Mouse (Mus musculus) lung, postnatal 0 days (tissue): ENCODE data around the gene Cav2. TPM values are rescaled to one million over a fixed set of nuclear protein-coding genes. Genes with fewer than 3 reads are reported as not detected.

Experiments
- ATAC-seq: fragments of 200-750 bp; cut with Nextera tagmentation; 2 replicates; pipeline ENCODE4 v1.8.0; 2017; ENCODE audit warnings: moderate library complexity
- DNase-seq: peaks from one replicate; pipeline ENCODE4 v3.0.0-alpha.2; 2016; ENCODE audit warnings: low spot score
- H3K27ac ChIP-seq: fragments of 300-500 bp; sonication (generic); 2 replicates; pipeline ENCODE4 v1.5.1; 2014; ENCODE audit warnings: antibody characterized with exemption, mild to moderate bottlenecking, low read length, mixed read lengths
- H3K27me3 ChIP-seq: fragments of 300-500 bp; sonication (generic); replicated peaks from 2 replicates; pipeline ENCODE4 v1.6.1; 2014; ENCODE audit warnings: low read length, mixed read lengths; ENCODE audit not compliant: insufficient read depth
- H3K36me3 ChIP-seq: fragments of 300-500 bp; sonication (generic); 2 replicates; pipeline ENCODE4 v1.6.1; 2014; ENCODE audit warnings: low read length, mixed read lengths; ENCODE audit not compliant: insufficient read depth
- H3K4me1 ChIP-seq: fragments of 300-500 bp; sonication (generic); 2 replicates; pipeline ENCODE4 v1.6.1; 2014; ENCODE audit warnings: antibody characterized with exemption, low read depth, low read length, mixed read lengths; ENCODE audit not compliant: insufficient read depth
- H3K4me2 ChIP-seq: fragments of 300-500 bp; sonication (generic); replicated peaks from 2 replicates; pipeline ENCODE4 v1.6.1; 2014; ENCODE audit warnings: low read depth, mild to moderate bottlenecking, low read length, moderate library complexity, mixed read lengths
- H3K4me3 ChIP-seq: fragments of 300-500 bp; sonication (generic); 2 replicates; pipeline ENCODE4 v1.5.1; 2014; ENCODE audit warnings: low read depth, low read length
- H3K9ac ChIP-seq: fragments of 300-500 bp; sonication (generic); replicated peaks from 2 replicates; pipeline ENCODE4 v1.6.1; 2014; ENCODE audit warnings: low read depth, mild to moderate bottlenecking
- H3K9me3 ChIP-seq: fragments of 300-500 bp; sonication (generic); 2 replicates; pipeline ENCODE4 v1.6.1; 2016; ENCODE audit warnings: low read length, mixed read lengths
- CTCF ChIP-seq: IDR thresholded peaks from 2 replicates; pipeline ENCODE4 v1.5.1; 2016; ENCODE audit warnings: antibody characterized with exemption, mild to moderate bottlenecking
- EP300 ChIP-seq: IDR thresholded peaks from 2 replicates; pipeline ENCODE4 v1.6.1; 2016; ENCODE audit warnings: antibody characterized with exemption, mild to moderate bottlenecking, control low read depth
- WGBS: fragments of 180-500 bp; shearing (Covaris S2); extraction: QIAGEN DNeasy Blood & Tissue Kit; methylation state at CpG from one replicate; pipeline ENCODE4 v1.1.7; 2014; 5-methylcytosine and 5-hydroxymethylcytosine counted together
- polyA plus RNA-seq: library from polyadenylated mRNA; unstranded; fragments of >200 nt; fragmentation: Nextera tagmentation; extraction: Ambion mirVana; gene quantifications from 2 replicates; pipeline ENCODE4 v1.2.1, GENCODE M21; 2015

Gene Cav2
- polyA plus RNA-seq, 1 experiment from 2014 or later, result 318 TPM

DNA sequence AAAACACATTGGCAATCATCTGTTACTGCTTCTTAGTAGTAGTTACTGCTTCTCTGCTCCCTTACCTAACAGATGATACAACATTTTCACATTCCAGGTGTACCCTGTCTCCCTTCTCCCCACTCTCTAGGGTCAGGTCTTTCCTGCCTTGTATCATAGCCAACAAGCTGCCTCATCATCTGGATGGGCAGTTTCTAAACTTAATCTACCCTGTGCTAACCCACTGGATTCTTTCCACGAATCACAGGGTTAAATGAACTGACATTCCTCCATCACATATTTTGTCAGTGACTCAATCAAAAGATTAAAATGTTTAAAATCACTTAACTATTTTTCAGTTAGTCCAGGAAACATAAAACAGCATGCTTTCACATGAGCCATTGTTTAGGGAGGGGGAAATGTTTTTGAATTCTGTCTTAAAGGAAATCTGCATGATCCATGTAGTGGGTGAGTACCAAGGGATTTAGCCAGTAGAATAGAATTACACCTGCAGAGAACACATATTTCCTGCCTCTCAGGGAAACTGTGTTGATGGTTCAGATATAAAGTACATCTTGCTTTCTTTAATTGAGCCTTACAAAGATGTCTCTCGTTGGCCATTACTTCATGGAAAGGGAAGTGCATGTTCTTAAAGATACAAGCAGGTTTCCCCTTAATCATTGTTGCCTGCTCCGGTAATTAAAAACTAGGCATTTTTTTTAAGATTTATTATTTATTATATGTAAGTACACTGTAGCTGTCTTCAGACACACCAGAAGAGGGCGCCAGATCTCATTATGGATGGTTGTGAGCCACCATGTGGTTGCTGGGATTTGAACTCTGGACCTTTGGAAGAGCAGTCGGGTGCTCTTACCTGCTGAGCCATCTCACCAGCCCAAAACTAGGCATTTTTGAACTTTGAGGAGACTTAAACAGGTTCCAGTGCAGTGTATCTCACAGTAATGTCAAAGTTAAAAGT is 34.0 kb downstream of the Cav2 start:
- no peak for DNase-seq
- peaks cover 12% of the 10 kb centered on the region; the same call in 1 of the 2 replicates for H3K4me1 ChIP-seq
- H3K27ac ChIP-seq, result no peak overlapping the region
- H3K27me3 ChIP-seq, result no peaks in the 10 kb centered on the region
- 68% methylated on average over 5 of the region's 5 CpGs for WGBS
- no peak for ATAC-seq
- no peak overlapping the region for H3K4me3 ChIP-seq
- no peaks in the 10 kb centered on the region; the same call in 1 of the 2 replicates for H3K36me3 ChIP-seq
- TF ChIP-seq CTCF (no peak), EP300 (no peak)
- 0 out of 2 replicates have a peak overlapping the region, but pooled peaks have one; percentile 12 for H3K4me2 ChIP-seq
- no peak overlapping the region for H3K9ac ChIP-seq
- no peaks in the 10 kb centered on the region for H3K9me3 ChIP-seq

DNA sequence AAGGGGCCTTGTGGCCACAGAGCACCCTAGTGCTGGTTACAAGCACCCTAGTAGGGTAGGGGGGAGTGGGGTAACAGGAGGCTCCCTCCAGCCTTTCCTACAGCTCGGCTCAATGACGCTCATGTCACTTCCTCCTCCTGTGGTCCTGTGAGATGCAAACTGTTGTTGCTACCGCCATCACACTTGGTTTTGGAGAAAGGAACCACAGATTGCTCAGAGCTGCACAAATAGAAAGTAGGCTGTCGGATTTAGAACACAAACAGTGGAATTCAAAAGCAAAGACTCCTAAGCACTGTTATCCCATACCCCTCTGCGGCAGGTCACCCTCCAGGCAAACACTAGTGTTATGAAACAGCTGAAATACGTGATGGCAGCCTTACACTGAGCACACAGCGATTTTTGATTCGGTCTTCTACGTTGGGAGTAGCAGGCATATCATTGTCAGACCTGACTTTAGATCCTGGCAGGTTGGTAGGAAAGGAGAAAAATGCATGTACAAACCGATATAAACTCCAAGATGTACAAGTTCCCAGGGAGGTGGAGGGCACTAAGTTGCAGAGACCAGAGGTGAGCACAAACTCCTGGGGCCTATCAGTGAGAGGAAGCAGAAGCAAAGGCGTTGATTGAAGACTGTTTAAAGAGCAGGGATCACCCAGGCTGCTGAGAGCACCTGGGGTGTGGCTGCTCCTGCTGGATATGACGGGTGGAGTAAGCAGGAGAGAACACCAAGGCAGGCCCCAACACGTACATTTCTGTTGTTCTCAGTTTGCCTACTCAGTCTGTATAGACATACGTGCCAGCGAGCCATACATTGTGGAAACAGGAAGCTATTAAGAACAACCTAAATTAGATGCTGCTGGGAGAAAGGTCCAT is 35.5 kb downstream of the Cav2 start:
- Histone ChIP-seq H3K9ac (no peak overlapping the region), H3K9me3 (no peaks in the 10 kb centered on the region), H3K27ac (peak overlapping the region; percentile 62), H3K4me3 (no peak overlapping the region), H3K36me3 (no peaks in the 10 kb centered on the region; the same call in 1 of the 2 replicates), H3K27me3 (no peaks in the 10 kb centered on the region), H3K4me2 (peak overlapping the region; percentile 1), H3K4me1 (peaks cover 12% of the 10 kb centered on the region; the same call in 1 of the 2 replicates)
- 35% methylated on average over 15 of the region's 15 CpGs for WGBS
- no peak for DNase-seq
- no peak for TF ChIP-seq EP300
- no peak for TF ChIP-seq CTCF
- ATAC-seq, result peak; percentile 65

- H3K27ac ChIP-seq, result peak overlapping the region; percentile 44; the same call in 1 of the 2 replicates
- no peaks in the 10 kb centered on the region for H3K27me3 ChIP-seq
- no peaks in the 10 kb centered on the region for H3K9me3 ChIP-seq
- no peak for TF ChIP-seq CTCF
- no peak for TF ChIP-seq EP300
- H3K4me1 ChIP-seq, result peaks cover 12% of the 10 kb centered on the region; the same call in 1 of the 2 replicates
- whole genome bisulfite sequencing, result 8% methylated on average over 1 of the region's 1 CpGs
- no peaks in the 10 kb centered on the region; the same call in 1 of the 2 replicates for H3K36me3 ChIP-seq
- ATAC-seq, result peak; percentile 29; the same call in 1 of the 2 replicates
- H3K9ac ChIP-seq, result no peak overlapping the region
- no peak overlapping the region for H3K4me3 ChIP-seq
- DNase-seq, result no peak
- no peak overlapping the region for H3K4me2 ChIP-seq
Measured at GRCm38 (mm10) chr6:17317167-17317524, 36.2 kb downstream of the Cav2 start.

GRCm38 (mm10) chr6:17317944-17318343 is 37.0 kb downstream of the Cav2 start:
- TF ChIP-seq CTCF, result no peak
- no peak for TF ChIP-seq EP300
- Histone ChIP-seq H3K27ac (no peak overlapping the region), H3K4me1 (peaks cover 12% of the 10 kb centered on the region; the same call in 1 of the 2 replicates), H3K4me3 (no peak overlapping the region), H3K36me3 (no peaks in the 10 kb centered on the region; the same call in 1 of the 2 replicates), H3K9ac (no peak overlapping the region), H3K27me3 (no peaks in the 10 kb centered on the region), H3K4me2 (no peak overlapping the region), H3K9me3 (no peaks in the 10 kb centered on the region)
- WGBS, result 21% methylated on average over 1 of the region's 1 CpGs
- no peak for ATAC-seq
- no peak for DNase-seq

DNA sequence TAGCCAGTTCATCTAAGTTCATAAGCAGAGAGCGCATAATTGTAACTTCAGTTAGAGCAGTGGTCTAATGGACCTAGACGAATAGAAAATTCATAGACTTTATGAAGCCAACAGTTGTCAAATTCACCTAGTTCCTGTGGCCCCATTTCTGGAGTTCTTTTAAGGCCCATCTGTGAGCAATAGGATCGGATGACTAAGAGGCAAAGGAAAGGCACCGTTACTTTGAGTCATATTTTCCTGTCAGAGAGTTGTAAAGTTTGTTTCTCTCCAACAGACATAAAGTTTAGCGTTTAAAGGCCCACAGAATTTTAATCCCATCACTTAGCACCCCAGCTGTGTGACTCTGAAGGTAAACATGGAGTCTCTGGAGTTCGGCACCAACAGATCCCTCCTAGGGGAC is 41.0 kb downstream of the Cav2 start:
- 72% methylated on average over 6 of the region's 6 CpGs for WGBS
- Histone ChIP-seq H3K9me3 (no peaks in the 10 kb centered on the region), H3K36me3 (peaks cover 6% of the 10 kb centered on the region), H3K27me3 (no peaks in the 10 kb centered on the region), H3K9ac (no peak overlapping the region), H3K4me1 (no peaks in the 10 kb centered on the region; the same call in 1 of the 2 replicates), H3K27ac (no peak overlapping the region), H3K4me3 (no peak overlapping the region), H3K4me2 (no peak overlapping the region)
- DNase-seq, result no peak
- no peak for ATAC-seq
- TF ChIP-seq CTCF (no peak), EP300 (no peak)

DNA sequence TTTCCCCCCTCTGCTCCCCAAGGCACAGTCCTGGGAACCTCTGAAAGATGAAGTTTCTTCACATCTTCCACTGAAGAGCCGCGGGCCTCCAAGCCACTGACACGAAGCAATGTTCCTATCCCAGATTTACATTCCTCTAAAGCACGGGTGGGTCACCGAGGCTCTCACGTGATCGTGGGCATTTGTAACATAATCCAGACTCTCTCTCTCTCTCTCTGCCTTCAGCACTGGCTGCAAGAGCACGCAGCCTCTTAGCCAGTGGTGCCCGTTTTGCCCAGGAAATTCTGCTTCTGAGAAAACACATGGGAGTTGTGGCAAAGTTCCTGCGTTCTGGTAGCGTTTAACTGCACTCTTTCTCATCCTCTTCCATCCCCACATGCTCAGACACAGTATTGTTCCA is 46.2 kb downstream of the Cav2 start:
- no peaks in the 10 kb centered on the region for H3K9me3 ChIP-seq
- no peak overlapping the region for H3K4me3 ChIP-seq
- no peaks in the 10 kb centered on the region for H3K4me1 ChIP-seq
- peaks cover 6% of the 10 kb centered on the region for H3K36me3 ChIP-seq
- no peak overlapping the region for H3K9ac ChIP-seq
- H3K4me2 ChIP-seq, result no peak overlapping the region
- no peak for TF ChIP-seq CTCF
- TF ChIP-seq EP300, result no peak
- no peak overlapping the region for H3K27ac ChIP-seq
- no peaks in the 10 kb centered on the region for H3K27me3 ChIP-seq
- 48% methylated on average over 11 of the region's 11 CpGs for WGBS
- ATAC-seq (no peak), DNase-seq (peak; percentile 6)
